Comparison of ENCODE assay signal across 8 mouse cellular contexts in genomic region chr2:25228431-25228889, GRCm38 (mm10). TPM values are rescaled to one million over a fixed set of nuclear protein-coding genes. Genes with fewer than 3 reads are reported as not detected.
DNase-seq lines count a peak whose midpoint lies in the region; ATAC-seq and TF ChIP-seq lines count a peak whose summit lies in the region.

No protein-coding gene starts in this region.

- peak; percentile 80 to 87 for DNase-seq in gastrocnemius, adult 8-10 months (ENCODE audit: low spot score in 2 of 2)
- DNase-seq in induced T-regulatory cell, adult 2 months (ENCODE audit: low read depth) = peak; percentile 95
- DNase-seq in left cerebral cortex, postnatal 10 days (ENCODE audit: extremely low spot score in 1 of 2, low spot score in 2 of 2) = peak; percentile 82 to 92
- peak; percentile 83 for DNase-seq in right cerebral cortex, postnatal 25 days
- DNase-seq in urinary bladder, postnatal 4 days (ENCODE audit: low spot score in 2 of 2) = peak; percentile 84 to 86

- TF ChIP-seq CTCF in cortical plate, adult 2 months (IDR thresholded peaks at IDR 0.05; ENCODE audit: extremely low read depth, insufficient read depth, low read length) = peak; percentile 82

- TF ChIP-seq POLR2A in cortical plate, adult 2 months (IDR thresholded peaks at IDR 0.05; ENCODE audit: extremely low read depth, insufficient read depth, low read length) = no peak

- peaks cover 2% of the 10 kb centered on the region; the same call in 1 of the 2 replicates for H3K4me1 ChIP-seq in cortical plate, adult 2 months (ENCODE audit: control insufficient read depth, insufficient read depth, low read length)

- peak; percentile 41 for ATAC-seq in activated CD4-positive, CD25-positive, alpha-beta regulatory T cell, adult 4 months
- ATAC-seq in megakaryocyte-erythroid progenitor cell, adult 5-6 weeks (replicated peaks; ENCODE audit: low FRiP score, low TSS enrichment, poor library complexity, severe bottlenecking) = peak; percentile 54

- H3K4me3 ChIP-seq in cortical plate, adult 2 months (ENCODE audit: insufficient read depth, low read length) = peak overlapping the region; percentile 2; the same call in 1 of the 2 replicates

- intact Hi-C loops in left cerebral cortex, postnatal 10 days (cut with DNase I) = no loop called here

- H3K27ac ChIP-seq in cortical plate, adult 2 months (ENCODE audit: insufficient read depth, low read length) = 0 out of 2 replicates have a peak overlapping the region, but pooled peaks have one; percentile 15

RNA-seq across cellular contexts. Expression of gene Tubb4b, which starts 4.0 kb away (rescaled TPM):
- 100 to 1,000 TPM; 110 to 150 TPM for polyA plus RNA-seq in activated CD4-positive, CD25-positive, alpha-beta regulatory T cell, adult 4 months (2017; shearing (Covaris generic))
- polyA plus RNA-seq in cortical plate, adult 2 months (2012; rRNA removed) = 527 and 537 TPM in 2 replicates
- 100 to 1,000 TPM; 228 to 239 (median 232) TPM for total RNA-seq in gastrocnemius, adult 8-10 months (2022)
- 100 to 1,000 TPM; 484 to 492 TPM for total RNA-seq in left cerebral cortex, postnatal 10 days (2021)
- 712 and 769 TPM in 2 replicates for total RNA-seq in megakaryocyte-erythroid progenitor cell, adult 5-6 weeks (2014; fragmentation: Nextera tagmentation)
- total RNA-seq in megakaryocyte-erythroid progenitor cell, adult 5-6 weeks (2017) = 718 and 785 TPM in 2 replicates

RNA-seq across cellular contexts. Expression of gene Slc34a3, which starts 5.7 kb away (rescaled TPM):
- polyA plus RNA-seq in activated CD4-positive, CD25-positive, alpha-beta regulatory T cell, adult 4 months (2017; shearing (Covaris generic)) = not detected
- polyA plus RNA-seq in cortical plate, adult 2 months (2012; rRNA removed) = 0.26 and 0.44 TPM in 2 replicates
- not detected for total RNA-seq in gastrocnemius, adult 8-10 months (2022)
- not detected for total RNA-seq in left cerebral cortex, postnatal 10 days (2021)
- total RNA-seq in megakaryocyte-erythroid progenitor cell, adult 5-6 weeks (2014; fragmentation: Nextera tagmentation) = not detected in 2 replicates
- not detected in 2 replicates for total RNA-seq in megakaryocyte-erythroid progenitor cell, adult 5-6 weeks (2017)

RNA-seq across cellular contexts. Expression of gene Rnf224, which starts 8.1 kb away (rescaled TPM):
- not detected for polyA plus RNA-seq in activated CD4-positive, CD25-positive, alpha-beta regulatory T cell, adult 4 months (2017; shearing (Covaris generic))
- polyA plus RNA-seq in cortical plate, adult 2 months (2012; rRNA removed) = not detected in 2 replicates
- total RNA-seq in gastrocnemius, adult 8-10 months (2022) = not detected
- total RNA-seq in left cerebral cortex, postnatal 10 days (2021) = not detected
- not detected in 2 replicates for total RNA-seq in megakaryocyte-erythroid progenitor cell, adult 5-6 weeks (2014; fragmentation: Nextera tagmentation)
- not detected in 2 replicates for total RNA-seq in megakaryocyte-erythroid progenitor cell, adult 5-6 weeks (2017)

RNA-seq across cellular contexts. Expression of gene Fam166a, which starts 9.9 kb away (rescaled TPM):
- polyA plus RNA-seq in activated CD4-positive, CD25-positive, alpha-beta regulatory T cell, adult 4 months (2017; shearing (Covaris generic)) = not detected
- 0.19 and 0.21 TPM in 2 replicates for polyA plus RNA-seq in cortical plate, adult 2 months (2012; rRNA removed)
- not detected for total RNA-seq in gastrocnemius, adult 8-10 months (2022)
- not detected for total RNA-seq in left cerebral cortex, postnatal 10 days (2021)
- total RNA-seq in megakaryocyte-erythroid progenitor cell, adult 5-6 weeks (2014; fragmentation: Nextera tagmentation) = not detected in 2 replicates
- total RNA-seq in megakaryocyte-erythroid progenitor cell, adult 5-6 weeks (2017) = not detected in 2 replicates

RNA-seq across cellular contexts. Expression of gene Rnf208, which starts 13.6 kb away (rescaled TPM):
- under 1 TPM in 1 of 2 experiments, not detected in 1; 0.58 TPM for polyA plus RNA-seq in activated CD4-positive, CD25-positive, alpha-beta regulatory T cell, adult 4 months (2017; shearing (Covaris generic))
- polyA plus RNA-seq in cortical plate, adult 2 months (2012; rRNA removed) = 314 and 325 TPM in 2 replicates
- total RNA-seq in gastrocnemius, adult 8-10 months (2022) = under 1 TPM; 0.36 to 0.87 (median 0.69) TPM
- 100 to 1,000 TPM; 229 to 231 TPM for total RNA-seq in left cerebral cortex, postnatal 10 days (2021)
- 1.6 and 10.2 TPM in 2 replicates for total RNA-seq in megakaryocyte-erythroid progenitor cell, adult 5-6 weeks (2014; fragmentation: Nextera tagmentation)
- 0.72 TPM in 1 of 2 replicates, not detected in the other for total RNA-seq in megakaryocyte-erythroid progenitor cell, adult 5-6 weeks (2017)

Comparison
In these comparisons a context has a peak if more than half of its experiments do, and no peak if none do; other contexts are left out.
1. Peak in every context shown above with its lines: DNase-seq, ATAC-seq, H3K4me3 ChIP-seq and H3K27ac ChIP-seq.